Mouse (Mus musculus) limb, embryonic 11.5 days (tissue): ENCODE measurements around the gene Tril. TPM values are rescaled to one million over a fixed set of nuclear protein-coding genes. Genes with fewer than 3 reads are reported as not detected.

ENCODE experiments used
- polyA plus RNA-seq: library from polyadenylated mRNA; unstranded; fragments of >200 nt; fragmentation: Nextera tagmentation; extraction: Ambion mirVana; gene quantifications from 2 replicates; pipeline ENCODE4 v1.2.1, GENCODE M21; 2014

The Tril gene
- polyA plus RNA-seq, 1 experiment from 2014 or later: 48.1 TPM

Other genes with a start within 250 kb of the Tril start
- 0.25 and 0.28 TPM in 2 replicates for gene Cpvl, start 157.8 kb upstream of the Tril start, polyA plus RNA-seq
- 9.6 and 9.8 TPM in 2 replicates for gene Chn2, start 218.7 kb upstream of the Tril start, polyA plus RNA-seq